Mouse (Mus musculus) yolk sac, embryonic 10.5 days (tissue): ENCODE data around the gene Rptor.

Source experiments
- DNase-seq: peaks from one replicate; pipeline ENCODE4 v3.0.0-alpha.2; 2017; ENCODE audit warnings: low spot score

The Rptor gene

GRCm38 (mm10) chr11:119650456-119650855 is 47.8 kb downstream of the Rptor start:
- DNase-seq: no peak

GRCm38 (mm10) chr11:119653336-119653735 is 50.6 kb downstream of the Rptor start:
- DNase-seq: no peak

- DNase-seq: no peak
These were observed 54.8 kb downstream of the Rptor start for GRCm38 (mm10) chr11:119657534-119657933.

GRCm38 (mm10) chr11:119659296-119659695 is 56.6 kb downstream of the Rptor start:
- DNase-seq: no peak

- DNase-seq: peak; percentile 20
These were observed 58.8 kb downstream of the Rptor start for GRCm38 (mm10) chr11:119661479-119661878.

GRCm38 (mm10) chr11:119663876-119664275 is 61.2 kb downstream of the Rptor start:
- DNase-seq: no peak

- DNase-seq: no peak
These were observed 62.1 kb downstream of the Rptor start for GRCm38 (mm10) chr11:119664678-119665307.

GRCm38 (mm10) chr11:119665308-119665702 is 62.6 kb downstream of the Rptor start:
- DNase-seq: no peak

- DNase-seq: peak; percentile 51
These were observed 63.9 kb downstream of the Rptor start for GRCm38 (mm10) chr11:119666567-119667108.

GRCm38 (mm10) chr11:119670690-119671666 is 68.3 kb downstream of the Rptor start:
- no peak for DNase-seq

GRCm38 (mm10) chr11:119672041-119672440 is 69.3 kb downstream of the Rptor start:
- no peak for DNase-seq

- DNase-seq: no peak
These were observed 70.1 kb downstream of the Rptor start for GRCm38 (mm10) chr11:119672775-119673174.

- DNase-seq: no peak
These were observed 72.1 kb downstream of the Rptor start for GRCm38 (mm10) chr11:119674835-119675234.

- DNase-seq: no peak
These were observed 72.8 kb downstream of the Rptor start for GRCm38 (mm10) chr11:119675546-119675945.

GRCm38 (mm10) chr11:119676751-119677411 is 74.2 kb downstream of the Rptor start:
- no peak for DNase-seq

- DNase-seq: no peak
These were observed 75.7 kb downstream of the Rptor start for GRCm38 (mm10) chr11:119678427-119678826.

GRCm38 (mm10) chr11:119680735-119681134 is 78.0 kb downstream of the Rptor start:
- no peak for DNase-seq

GRCm38 (mm10) chr11:119682285-119682684 is 79.6 kb downstream of the Rptor start:
- no peak for DNase-seq

GRCm38 (mm10) chr11:119683796-119684195 is 81.1 kb downstream of the Rptor start:
- no peak for DNase-seq

- DNase-seq: no peak
These were observed 82.8 kb downstream of the Rptor start for GRCm38 (mm10) chr11:119685477-119685876.

- no peak for DNase-seq
These were observed 83.4 kb downstream of the Rptor start for GRCm38 (mm10) chr11:119685910-119686659.

- no peak for DNase-seq
These were observed 84.6 kb downstream of the Rptor start for GRCm38 (mm10) chr11:119687316-119687715.
